Mouse (Mus musculus): ENCODE results near the gene Gng12. TPM values are rescaled to one million over a fixed set of nuclear protein-coding genes. Genes with fewer than 3 reads are reported as not detected.
"Not testable (repeated sequence)": the region's sequence is repeated elsewhere in the genome, so short reads cannot be mapped to it uniquely, and the experiment has no call there.

Gene Gng12
- total and polyA plus RNA-seq, 2 experiments from 2014 or later: 43.3 to 60.1 TPM

- no peak overlapping the region for H3K9ac ChIP-seq (replicated peaks; ENCODE audit: low read length, poor library complexity, severe bottlenecking)
- no peak overlapping the region for H3K4me3 ChIP-seq (ENCODE audit: low read depth, low read length)
Observed at GRCm38 (mm10) chr6:67014679-67015075, 118.5 kb downstream of the Gng12 start.

GRCm38 (mm10) chr6:67015739-67016519 is 119.7 kb downstream of the Gng12 start:
- WGBS: 90% methylated on average over 8 of the region's 8 CpGs
- H3K27ac ChIP-seq (ENCODE audit: low read depth, low read length): no peak overlapping the region
- H3K4me1 ChIP-seq (ENCODE audit: insufficient read depth, low read length): no peaks in the 10 kb centered on the region
- H3K4me2 ChIP-seq (ENCODE audit: low read depth, low read length, poor library complexity, severe bottlenecking): no peak overlapping the region
- no peak for DNase-seq (ENCODE audit: low spot score)
- no peak overlapping the region for H3K9ac ChIP-seq (replicated peaks; ENCODE audit: low read length, poor library complexity, severe bottlenecking)
- H3K27me3 ChIP-seq (ENCODE audit: insufficient read depth, low read length): no peaks in the 10 kb centered on the region
- H3K36me3 ChIP-seq (ENCODE audit: insufficient read depth, low read length): no peaks in the 10 kb centered on the region
- no peak for ATAC-seq (ENCODE audit: low FRiP score)
- H3K9me3 ChIP-seq (ENCODE audit: low read length): no peaks in the 10 kb centered on the region
- no peak overlapping the region for H3K4me3 ChIP-seq (ENCODE audit: low read depth, low read length)
- no peak for TF ChIP-seq CTCF (IDR thresholded peaks at IDR 0.05)

More at GRCm38 (mm10) chr6:67014679-67015075, 118.5 kb downstream of the Gng12 start:
- TF ChIP-seq CTCF (IDR thresholded peaks at IDR 0.05): no peak
- Histone ChIP-seq H3K4me1 (ENCODE audit: insufficient read depth, low read length) (no peaks in the 10 kb centered on the region), H3K4me2 (ENCODE audit: low read depth, low read length, poor library complexity, severe bottlenecking) (no peak overlapping the region), H3K27me3 (ENCODE audit: insufficient read depth, low read length) (no peaks in the 10 kb centered on the region), H3K9me3 (ENCODE audit: low read length) (no peaks in the 10 kb centered on the region), H3K27ac (ENCODE audit: low read depth, low read length) (no peak overlapping the region), H3K36me3 (ENCODE audit: insufficient read depth, low read length) (no peaks in the 10 kb centered on the region)
- WGBS: 100% methylated on average over 1 of the region's 1 CpGs
- DNase-seq (ENCODE audit: low spot score) (no peak), ATAC-seq (ENCODE audit: low FRiP score) (no peak)

- no peak overlapping the region for H3K4me3 ChIP-seq (ENCODE audit: low read depth, low read length)
- no peak for TF ChIP-seq CTCF (IDR thresholded peaks at IDR 0.05)
- no peak for ATAC-seq (ENCODE audit: low FRiP score)
Observed at GRCm38 (mm10) chr6:67016520-67017111, 120.4 kb downstream of the Gng12 start.

GRCm38 (mm10) chr6:67018365-67018764 is 122.2 kb downstream of the Gng12 start:
- DNase-seq (ENCODE audit: low spot score) (no peak), ATAC-seq (ENCODE audit: low FRiP score) (no peak)
- no peak overlapping the region for H3K27ac ChIP-seq (ENCODE audit: low read depth, low read length)
- H3K27me3 ChIP-seq (ENCODE audit: insufficient read depth, low read length): no peaks in the 10 kb centered on the region
- no peak for TF ChIP-seq CTCF (IDR thresholded peaks at IDR 0.05)
- no peaks in the 10 kb centered on the region for H3K36me3 ChIP-seq (ENCODE audit: insufficient read depth, low read length)
- no peak overlapping the region for H3K4me2 ChIP-seq (ENCODE audit: low read depth, low read length, poor library complexity, severe bottlenecking)
- 65% methylated on average over 4 of the region's 4 CpGs for WGBS
- no peaks in the 10 kb centered on the region for H3K4me1 ChIP-seq (ENCODE audit: insufficient read depth, low read length)
- no peak overlapping the region for H3K9ac ChIP-seq (replicated peaks; ENCODE audit: low read length, poor library complexity, severe bottlenecking)
- no peaks in the 10 kb centered on the region for H3K9me3 ChIP-seq (ENCODE audit: low read length)
- no peak overlapping the region for H3K4me3 ChIP-seq (ENCODE audit: low read depth, low read length)

More at GRCm38 (mm10) chr6:67016520-67017111, 120.4 kb downstream of the Gng12 start:
- H3K27me3 ChIP-seq (ENCODE audit: insufficient read depth, low read length): no peaks in the 10 kb centered on the region
- no peaks in the 10 kb centered on the region for H3K9me3 ChIP-seq (ENCODE audit: low read length)
- WGBS: 82% methylated on average over 7 of the region's 7 CpGs
- no peaks in the 10 kb centered on the region for H3K36me3 ChIP-seq (ENCODE audit: insufficient read depth, low read length)
- H3K4me1 ChIP-seq (ENCODE audit: insufficient read depth, low read length): no peaks in the 10 kb centered on the region
- no peak for DNase-seq (ENCODE audit: low spot score)
- H3K27ac ChIP-seq (ENCODE audit: low read depth, low read length): no peak overlapping the region
- H3K9ac ChIP-seq (replicated peaks; ENCODE audit: low read length, poor library complexity, severe bottlenecking): no peak overlapping the region
- no peak overlapping the region for H3K4me2 ChIP-seq (ENCODE audit: low read depth, low read length, poor library complexity, severe bottlenecking)

- not testable (repeated sequence) for H3K36me3 ChIP-seq (ENCODE audit: insufficient read depth, low read length); H3K27ac ChIP-seq (ENCODE audit: low read depth, low read length); H3K4me2 ChIP-seq (ENCODE audit: low read depth, low read length, poor library complexity, severe bottlenecking); ATAC-seq (ENCODE audit: low FRiP score); H3K9me3 ChIP-seq (ENCODE audit: low read length); H3K4me1 ChIP-seq (ENCODE audit: insufficient read depth, low read length); DNase-seq (ENCODE audit: low spot score); H3K9ac ChIP-seq (replicated peaks; ENCODE audit: low read length, poor library complexity, severe bottlenecking); H3K4me3 ChIP-seq (ENCODE audit: low read depth, low read length); H3K27me3 ChIP-seq (ENCODE audit: insufficient read depth, low read length)
- 77% methylated on average over 7 of the region's 7 CpGs for WGBS
Observed at GRCm38 (mm10) chr6:67019001-67019400, 122.8 kb downstream of the Gng12 start.

- Histone ChIP-seq H3K9me3 (ENCODE audit: low read length) (no peaks in the 10 kb centered on the region), H3K4me1 (ENCODE audit: insufficient read depth, low read length) (no peaks in the 10 kb centered on the region), H3K36me3 (ENCODE audit: insufficient read depth, low read length) (no peaks in the 10 kb centered on the region), H3K27me3 (ENCODE audit: insufficient read depth, low read length) (no peaks in the 10 kb centered on the region), H3K9ac (replicated peaks; ENCODE audit: low read length, poor library complexity, severe bottlenecking) (no peak overlapping the region), H3K4me3 (ENCODE audit: low read depth, low read length) (no peak overlapping the region), H3K27ac (ENCODE audit: low read depth, low read length) (no peak overlapping the region), H3K4me2 (ENCODE audit: low read depth, low read length, poor library complexity, severe bottlenecking) (no peak overlapping the region)
- ATAC-seq (ENCODE audit: low FRiP score): no peak
- no peak for DNase-seq (ENCODE audit: low spot score)
- no peak for TF ChIP-seq CTCF (IDR thresholded peaks at IDR 0.05)
- WGBS: 90% methylated on average over 5 of the region's 5 CpGs
Observed at GRCm38 (mm10) chr6:67021308-67021707, 125.1 kb downstream of the Gng12 start.
